Mouse (Mus musculus): Measurements from ENCODE around the gene Mthfs. TPM values are rescaled to one million over a fixed set of nuclear protein-coding genes. Genes with fewer than 3 reads are reported as not detected.

Gene Mthfs
- 7.5 and 11.6 TPM in 2 replicates for polyA plus RNA-seq (2012; rRNA removed; ENCODE audit: low replicate concordance)

DNA sequence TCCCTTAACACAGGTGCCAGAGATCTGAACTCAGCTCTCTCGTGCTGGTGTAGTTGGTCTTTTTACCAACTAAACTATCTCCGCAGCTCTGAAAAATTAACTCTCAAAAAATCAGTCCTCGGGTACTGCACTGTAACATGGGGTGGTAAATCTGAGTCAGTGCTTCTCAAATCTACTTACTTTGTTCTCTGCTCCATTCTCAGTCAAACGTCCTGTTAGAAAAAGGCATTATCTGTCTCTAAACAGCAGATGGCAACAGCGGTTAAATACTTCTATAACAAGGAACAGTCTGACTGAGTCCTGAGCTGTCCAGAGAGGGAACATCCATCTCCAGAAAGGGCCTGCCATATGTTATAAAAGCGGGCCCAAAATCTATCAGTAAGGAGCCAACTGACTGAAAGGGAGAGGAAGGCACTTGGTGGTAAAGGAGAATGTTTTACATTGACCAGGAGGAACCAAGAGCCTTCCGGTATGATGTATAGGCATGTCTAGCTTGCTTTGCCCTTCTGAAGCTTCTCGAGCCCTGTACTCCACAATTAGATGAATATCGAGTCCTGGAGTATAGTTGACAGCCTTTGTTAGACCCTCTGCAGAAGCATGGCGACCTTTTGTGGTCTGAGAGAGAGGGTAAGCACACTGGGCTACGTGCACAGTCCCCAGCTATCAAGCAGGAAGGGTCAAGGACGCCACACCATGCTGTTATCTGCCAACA lies at the start of gene Mthfs:
TSS of gene Mthfs (plus strand) at position 324 of the 712 bp plus-strand sequence.

DNA sequence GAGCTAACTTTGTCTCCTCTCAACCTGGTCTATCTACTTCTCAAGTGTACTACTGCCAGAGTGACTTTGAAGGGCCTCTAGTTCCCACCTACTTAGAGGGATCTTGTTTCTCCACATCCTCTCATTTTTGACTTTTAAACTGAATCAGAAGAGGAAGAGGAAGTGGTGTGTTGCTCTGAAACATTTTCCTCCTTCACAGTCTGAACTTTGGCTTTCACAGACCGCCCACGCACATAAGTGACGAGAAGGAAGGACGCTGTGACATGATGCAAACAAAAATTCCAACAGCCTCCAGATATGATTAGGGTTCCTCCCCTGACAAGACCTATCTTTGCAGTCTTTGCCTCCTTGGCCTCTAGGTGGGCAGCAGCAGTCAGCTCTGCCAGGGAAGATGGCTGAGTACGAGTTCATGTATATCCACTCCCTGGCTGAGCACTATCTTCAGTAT lies 11.5 kb upstream of the Mthfs start, which contains the start of the genes Bcl2a1b and Gm29094:
TSS of gene Bcl2a1b (plus strand) at position 241 of the 448 bp plus-strand sequence.
TSS of gene Gm29094 (plus strand) at position 411 of the 448 bp plus-strand sequence.

Other genes starting within 250 kb of the Mthfs start
- not detected in 2 replicates for gene Trim43b, start 117.8 kb upstream of the Mthfs start, polyA plus RNA-seq (2012; rRNA removed; ENCODE audit: low replicate concordance)
- gene Bcl2a1b, start 11.5 kb upstream of the Mthfs start, polyA plus RNA-seq (2012; rRNA removed; ENCODE audit: low replicate concordance), result 3.1 and 5.1 TPM in 2 replicates
- not detected in 2 replicates for gene Gm29094, start 11.3 kb upstream of the Mthfs start, polyA plus RNA-seq (2012; rRNA removed; ENCODE audit: low replicate concordance)

All from subcutaneous adipose tissue, adult 2 months (tissue).